Mouse (Mus musculus) liver, adult (tissue): ENCODE data around the gene Mrps21.

ENCODE experiments used
- GATA4 ChIP-seq: IDR thresholded peaks from 2 replicates; pipeline ENCODE4 v1.6.1; 2014; ENCODE audit warnings: mild to moderate bottlenecking, low read length; ENCODE audit not compliant: insufficient replicate concordance

The Mrps21 gene

GRCm38 (mm10) chr3:95871392-95871867 is at the start of gene Mrps21:
Mrps21 (minus strand) TSS chr3:95871519.
- TF ChIP-seq GATA4 = no peak

- TF ChIP-seq GATA4 = no peak
Observed at GRCm38 (mm10) chr3:95916760-95917159, 45.4 kb upstream of the Mrps21 start.

DNA sequence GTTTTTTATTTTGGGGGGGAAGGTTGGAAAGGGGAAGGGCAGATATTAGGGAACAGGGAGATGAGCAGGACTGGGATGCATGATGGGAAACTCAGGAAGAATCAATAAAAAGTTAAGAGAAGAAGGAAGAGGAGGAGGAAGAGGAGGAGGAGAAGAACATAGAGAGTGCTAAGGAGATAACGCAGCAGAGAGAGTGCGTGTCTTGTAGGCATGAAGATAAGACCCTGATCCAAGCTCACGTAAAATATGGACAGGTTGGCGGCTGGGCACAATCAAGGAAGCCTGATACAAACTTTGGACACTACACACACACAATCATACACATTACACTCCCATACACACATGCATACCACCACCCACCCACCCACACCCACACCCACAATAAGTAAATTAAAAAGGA is 43.4 kb upstream of the Mrps21 start:
- TF ChIP-seq GATA4 = no peak

GRCm38 (mm10) chr3:95907613-95908012 is 36.3 kb upstream of the Mrps21 start:
- TF ChIP-seq GATA4 = no peak

GRCm38 (mm10) chr3:95906860-95907259 is 35.5 kb upstream of the Mrps21 start:
- no peak for TF ChIP-seq GATA4

DNA sequence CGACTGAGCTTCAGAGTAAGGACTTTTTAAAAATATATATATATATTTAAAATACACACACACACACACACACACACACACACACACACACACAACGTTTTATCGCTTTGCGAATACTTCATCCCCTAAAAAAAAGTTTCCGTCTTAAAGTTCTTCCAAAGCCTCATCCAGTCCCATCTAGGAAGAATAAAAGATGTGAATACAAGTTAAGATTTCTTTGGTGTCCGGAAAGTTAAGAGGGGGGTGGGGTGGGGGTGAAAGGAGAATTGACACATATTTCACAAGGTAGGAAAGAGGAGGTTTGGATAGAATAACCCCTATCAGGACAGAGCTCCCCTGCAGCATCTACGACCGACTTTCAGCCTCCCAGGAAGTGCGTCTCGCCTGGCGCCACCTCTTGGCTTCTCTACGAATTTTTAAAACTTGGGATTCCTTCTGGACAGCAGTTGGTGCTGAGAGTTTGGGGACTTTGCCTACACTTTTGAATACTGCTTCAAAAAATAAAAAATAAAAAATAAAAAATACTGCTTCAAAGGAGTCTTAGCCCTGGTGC is 34.7 kb upstream of the Mrps21 start:
- no peak for TF ChIP-seq GATA4

- TF ChIP-seq GATA4 = no peak; the same call in 1 of the 2 replicates
Observed at GRCm38 (mm10) chr3:95905146-95905939, 34.0 kb upstream of the Mrps21 start.

DNA sequence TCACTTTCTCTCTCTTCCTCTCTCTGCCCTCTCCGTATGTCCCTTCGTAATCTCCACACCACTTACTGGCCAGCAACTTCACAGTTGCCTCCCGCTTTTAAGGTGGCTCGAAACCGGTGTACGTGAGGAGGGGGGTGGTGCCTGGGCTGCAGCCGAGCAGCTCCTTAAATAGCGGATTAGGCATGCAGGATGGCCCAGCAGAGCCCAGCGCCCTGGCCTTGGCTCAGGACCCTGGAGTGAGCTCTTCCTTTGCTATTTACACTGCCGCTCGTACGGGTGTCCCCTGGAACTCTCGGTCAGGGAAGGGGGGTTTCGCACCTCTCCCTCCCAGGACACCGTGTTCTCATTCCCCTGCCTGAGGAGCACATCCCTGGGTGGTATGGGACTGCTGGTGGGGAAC is 33.2 kb upstream of the Mrps21 start, which contains the start of gene Car14:
Gene Car14, minus strand, starts transcription at position 124 of the 400 bp plus-strand sequence.
- no peak for TF ChIP-seq GATA4

- TF ChIP-seq GATA4 = no peak
Observed at GRCm38 (mm10) chr3:95903753-95904502, 32.6 kb upstream of the Mrps21 start.

DNA sequence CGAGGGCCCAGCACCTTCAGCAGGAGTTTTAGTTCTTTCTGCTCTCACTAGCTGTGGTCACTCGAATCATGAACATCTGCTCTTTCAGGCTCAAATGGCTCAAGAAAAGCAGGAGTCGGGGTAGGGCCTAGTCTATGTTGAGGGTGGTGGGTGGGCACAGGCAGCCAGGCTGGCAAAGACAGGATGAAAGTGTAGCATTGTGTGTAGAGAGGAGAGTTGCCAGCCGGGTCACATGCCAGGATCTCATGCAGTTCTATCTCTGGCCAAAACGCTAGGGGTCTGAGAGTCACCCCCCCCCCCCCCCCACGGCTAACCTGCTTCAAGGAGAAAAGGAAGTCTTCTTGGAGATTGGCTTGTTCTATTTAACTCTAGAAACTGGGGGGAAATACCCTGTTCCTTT is 31.3 kb upstream of the Mrps21 start:
- TF ChIP-seq GATA4 = no peak

DNA sequence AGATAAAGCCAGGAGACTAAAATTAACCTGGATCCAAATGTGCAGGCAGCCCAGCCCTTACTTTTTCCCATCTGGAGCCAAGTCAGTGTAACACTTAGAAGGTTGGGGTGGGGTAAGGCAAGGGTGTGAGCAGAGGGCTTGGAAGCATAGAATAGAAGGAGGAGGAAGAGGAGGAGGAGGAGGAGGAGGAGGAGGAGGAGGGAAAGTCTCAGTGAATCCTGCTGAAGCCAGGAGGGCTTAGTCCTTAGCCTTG is 31.0 kb upstream of the Mrps21 start:
- TF ChIP-seq GATA4 = no peak

DNA sequence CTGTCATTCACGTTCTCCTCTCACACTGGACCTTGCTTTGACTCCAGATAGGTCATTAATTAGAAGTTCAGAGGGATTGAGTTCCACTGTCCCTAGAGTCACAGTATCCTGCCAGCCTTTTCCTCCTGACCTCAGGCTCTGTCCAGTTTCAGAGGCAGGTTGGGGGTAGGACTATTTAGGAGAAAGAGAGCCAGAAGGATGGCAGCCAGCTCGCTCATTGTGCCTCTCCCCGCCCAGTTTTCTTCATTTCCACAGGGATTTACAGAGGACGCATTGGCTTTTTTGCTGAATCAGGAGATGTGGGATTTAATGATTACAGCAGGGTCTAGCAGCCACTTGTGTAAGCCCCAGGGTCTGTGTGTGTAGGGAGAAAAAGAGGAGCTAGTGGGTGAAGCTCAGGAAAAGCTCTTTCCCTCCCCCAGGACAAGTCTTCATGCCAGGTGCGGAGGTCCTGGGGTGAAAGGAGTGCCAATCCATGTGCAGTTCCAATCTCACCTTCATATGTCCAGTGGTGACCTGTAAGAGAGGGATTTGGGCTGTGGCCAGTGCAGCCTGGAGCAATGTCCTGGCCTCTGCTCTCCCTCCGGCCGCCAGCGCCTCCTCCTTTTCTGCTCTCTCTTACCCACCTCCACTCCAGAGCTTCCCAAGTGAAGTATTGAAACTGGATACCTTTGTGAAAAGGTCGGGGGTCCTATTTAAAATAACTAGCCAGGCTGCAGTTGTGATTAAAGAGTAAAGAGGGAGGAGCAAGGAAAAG is 30.5 kb upstream of the Mrps21 start:
- no peak for TF ChIP-seq GATA4

- no peak for TF ChIP-seq GATA4
Observed at GRCm38 (mm10) chr3:95899800-95900524, 28.6 kb upstream of the Mrps21 start.

DNA sequence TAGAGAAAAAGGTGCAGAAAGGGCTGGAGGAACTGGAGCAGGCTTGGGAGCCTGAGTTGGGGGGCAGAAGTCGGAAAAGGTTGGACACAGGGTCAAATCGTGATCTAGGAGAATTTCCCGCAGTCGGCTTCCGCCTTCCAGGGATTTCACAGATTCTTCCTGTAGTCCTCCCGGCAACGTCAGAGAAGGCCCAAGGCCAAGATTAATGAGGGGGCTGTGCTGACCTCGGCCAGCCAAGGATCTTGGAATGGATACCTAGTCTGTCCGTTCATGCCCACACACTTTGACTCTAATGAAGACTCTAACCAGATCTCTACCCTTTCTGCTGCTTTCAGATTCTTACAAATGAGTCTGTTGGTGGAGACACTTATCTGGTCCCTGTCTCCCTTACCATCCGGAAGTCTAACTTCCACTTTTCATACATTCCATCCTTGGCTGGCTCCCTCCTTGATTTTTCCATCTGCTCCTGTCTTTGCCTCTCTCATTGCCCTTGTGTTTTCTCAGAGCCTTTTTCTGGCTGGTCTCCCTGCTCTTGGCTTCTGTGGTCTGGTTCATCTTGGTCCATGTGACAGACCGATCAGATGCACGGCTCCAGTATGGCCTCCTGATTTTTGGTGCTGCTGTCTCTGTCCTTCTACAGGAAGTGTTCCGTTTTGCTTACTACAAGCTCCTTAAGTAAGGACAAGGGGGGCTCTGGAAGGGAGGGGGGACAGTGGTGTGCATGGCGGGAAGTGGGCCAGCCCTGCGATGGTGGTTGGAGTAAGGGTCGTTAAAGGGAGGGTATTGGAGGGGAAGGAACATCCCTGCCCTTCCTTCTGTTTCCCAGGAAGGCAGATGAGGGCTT is 23.2 kb upstream of the Mrps21 start:
- TF ChIP-seq GATA4 = no peak
